Mouse (Mus musculus) 3T3-L1 (cell line): ENCODE measurements around the gene Dusp3.
A peak's percentile ranks its signal among the peaks of the same experiment; 100 is the strongest.

Experiments
- DNase-seq: peaks from one replicate; pipeline ENCODE4 v3.0.0-alpha.2; 2015; ENCODE audit warnings: low read depth, low spot score

Dusp3 gene

GRCm38 (mm10) chr11:101986913-101987312 lies at the start of gene Dusp3:
TSS of gene Dusp3 (minus strand) at chr11:101987013.
- DNase-seq: no peak

GRCm38 (mm10) chr11:102036336-102036735 lies 49.5 kb upstream of the Dusp3 start:
- DNase-seq: no peak

- no peak for DNase-seq
Observed at GRCm38 (mm10) chr11:102035456-102035960, 48.7 kb upstream of the Dusp3 start.

- DNase-seq: no peak
Observed at GRCm38 (mm10) chr11:102034887-102035286, 48.1 kb upstream of the Dusp3 start.

- no peak for DNase-seq
Observed at GRCm38 (mm10) chr11:102033055-102033591, 46.3 kb upstream of the Dusp3 start.

GRCm38 (mm10) chr11:102031149-102031548 lies 44.3 kb upstream of the Dusp3 start:
- peak; percentile 12 for DNase-seq

GRCm38 (mm10) chr11:102029966-102030365 lies 43.2 kb upstream of the Dusp3 start:
- DNase-seq: no peak

- DNase-seq: no peak
Observed at GRCm38 (mm10) chr11:102029304-102029703, 42.5 kb upstream of the Dusp3 start.

GRCm38 (mm10) chr11:102028087-102028816 lies 41.4 kb upstream of the Dusp3 start, which contains the start of gene Mpp3:
TSS of gene Mpp3 (minus strand) at chr11:102028461.
- DNase-seq: no peak

GRCm38 (mm10) chr11:102027361-102028017 lies 40.7 kb upstream of the Dusp3 start:
- DNase-seq: no peak

- DNase-seq: no peak
Observed at GRCm38 (mm10) chr11:102026694-102027360, 40.0 kb upstream of the Dusp3 start.

GRCm38 (mm10) chr11:102025991-102026660 lies 39.3 kb upstream of the Dusp3 start:
- no peak for DNase-seq

GRCm38 (mm10) chr11:102025354-102025753 lies 38.5 kb upstream of the Dusp3 start:
- DNase-seq: no peak

- DNase-seq: no peak
Observed at GRCm38 (mm10) chr11:102024875-102025274, 38.1 kb upstream of the Dusp3 start.

GRCm38 (mm10) chr11:102024084-102024758 lies 37.4 kb upstream of the Dusp3 start:
- DNase-seq: no peak

- DNase-seq: no peak
Observed at GRCm38 (mm10) chr11:102023406-102023805, 36.6 kb upstream of the Dusp3 start.

GRCm38 (mm10) chr11:102021196-102021595 lies 34.4 kb upstream of the Dusp3 start:
- DNase-seq: no peak

GRCm38 (mm10) chr11:102019736-102020135 lies 32.9 kb upstream of the Dusp3 start:
- no peak for DNase-seq

- DNase-seq: no peak
Observed at GRCm38 (mm10) chr11:102016136-102016535, 29.3 kb upstream of the Dusp3 start.

- DNase-seq: no peak
Observed at GRCm38 (mm10) chr11:102015472-102015871, 28.7 kb upstream of the Dusp3 start.

- DNase-seq: no peak
Observed at GRCm38 (mm10) chr11:102013201-102013600, 26.4 kb upstream of the Dusp3 start.
